Mouse (Mus musculus) hindbrain, postnatal 0 days (tissue): ENCODE data around the gene Brsk2. TPM values are rescaled to one million over a fixed set of nuclear protein-coding genes. Genes with fewer than 3 reads are reported as not detected.
"Not testable (repeated sequence)": the region's sequence is repeated elsewhere in the genome, so short reads cannot be mapped to it uniquely, and the experiment has no call there.

ENCODE experiments used
- ATAC-seq: fragments of 200-750 bp; cut with Nextera tagmentation; 2 replicates; pipeline ENCODE4 v1.8.0; 2017; ENCODE audit warnings: mild to moderate bottlenecking, moderate TSS enrichment, moderate library complexity
- DNase-seq: peaks from one replicate; pipeline ENCODE4 v3.0.0-alpha.2; 2015; ENCODE audit warnings: low spot score
- H3K27ac ChIP-seq: fragments of 300-500 bp; sonication (generic); 2 replicates; pipeline ENCODE4 v1.5.1; 2014; ENCODE audit warnings: mild to moderate bottlenecking
- H3K27me3 ChIP-seq: fragments of 300-500 bp; sonication (generic); 2 replicates; pipeline ENCODE4 v1.6.1; 2014; ENCODE audit warnings: low read length, mixed read lengths; ENCODE audit not compliant: insufficient read depth
- H3K36me3 ChIP-seq: fragments of 300-500 bp; sonication (generic); 2 replicates; pipeline ENCODE4 v1.6.1; 2014; ENCODE audit warnings: low read length, mixed read lengths; ENCODE audit not compliant: insufficient read depth
- H3K4me1 ChIP-seq: fragments of 300-500 bp; sonication (generic); 2 replicates; pipeline ENCODE4 v1.6.1; 2014; ENCODE audit warnings: antibody characterized with exemption, low read length, mixed read lengths; ENCODE audit not compliant: insufficient read depth
- H3K4me2 ChIP-seq: fragments of 300-500 bp; sonication (generic); 2 replicates; pipeline ENCODE4 v1.6.1; 2014; ENCODE audit warnings: low read depth, mild to moderate bottlenecking, low read length, moderate library complexity, mixed read lengths
- H3K4me3 ChIP-seq: fragments of 300-500 bp; sonication (generic); 2 replicates; pipeline ENCODE4 v1.5.1; 2014; ENCODE audit warnings: low read length
- H3K9ac ChIP-seq: fragments of 300-500 bp; sonication (generic); replicated peaks from 2 replicates; pipeline ENCODE4 v1.6.1; 2014; ENCODE audit warnings: mild to moderate bottlenecking, low read length, moderate library complexity, mixed read lengths
- H3K9me3 ChIP-seq: fragments of 300-500 bp; sonication (generic); 2 replicates; pipeline ENCODE4 v1.6.1; 2016; ENCODE audit warnings: low read length, mixed read lengths
- CTCF ChIP-seq: IDR thresholded peaks from 2 replicates; pipeline ENCODE4 v1.5.1; 2016; ENCODE audit warnings: antibody characterized with exemption, control low read depth, low read depth
- WGBS: fragments of 180-500 bp; shearing (Covaris S2); extraction: QIAGEN DNeasy Blood & Tissue Kit; methylation state at CpG from one replicate; pipeline ENCODE4 v1.1.7; 2014; 5-methylcytosine and 5-hydroxymethylcytosine counted together
- polyA plus RNA-seq: library from polyadenylated mRNA; unstranded; fragments of >200 nt; fragmentation: Nextera tagmentation; extraction: Ambion mirVana; gene quantifications from 2 replicates; pipeline ENCODE4 v1.2.1, GENCODE M21; 2015
- total RNA-seq: library from RNA; depleted of rRNA; stranded (reverse); fragments of >200 nt; gene quantifications from 2 replicates; pipeline ENCODE4 v1.2.3, GENCODE M21; 2014; rRNA removed

Gene Brsk2
- total RNA-seq (136 and 143 TPM in 2 replicates), polyA plus RNA-seq (17.9 and 18.0 TPM in 2 replicates)

DNA sequence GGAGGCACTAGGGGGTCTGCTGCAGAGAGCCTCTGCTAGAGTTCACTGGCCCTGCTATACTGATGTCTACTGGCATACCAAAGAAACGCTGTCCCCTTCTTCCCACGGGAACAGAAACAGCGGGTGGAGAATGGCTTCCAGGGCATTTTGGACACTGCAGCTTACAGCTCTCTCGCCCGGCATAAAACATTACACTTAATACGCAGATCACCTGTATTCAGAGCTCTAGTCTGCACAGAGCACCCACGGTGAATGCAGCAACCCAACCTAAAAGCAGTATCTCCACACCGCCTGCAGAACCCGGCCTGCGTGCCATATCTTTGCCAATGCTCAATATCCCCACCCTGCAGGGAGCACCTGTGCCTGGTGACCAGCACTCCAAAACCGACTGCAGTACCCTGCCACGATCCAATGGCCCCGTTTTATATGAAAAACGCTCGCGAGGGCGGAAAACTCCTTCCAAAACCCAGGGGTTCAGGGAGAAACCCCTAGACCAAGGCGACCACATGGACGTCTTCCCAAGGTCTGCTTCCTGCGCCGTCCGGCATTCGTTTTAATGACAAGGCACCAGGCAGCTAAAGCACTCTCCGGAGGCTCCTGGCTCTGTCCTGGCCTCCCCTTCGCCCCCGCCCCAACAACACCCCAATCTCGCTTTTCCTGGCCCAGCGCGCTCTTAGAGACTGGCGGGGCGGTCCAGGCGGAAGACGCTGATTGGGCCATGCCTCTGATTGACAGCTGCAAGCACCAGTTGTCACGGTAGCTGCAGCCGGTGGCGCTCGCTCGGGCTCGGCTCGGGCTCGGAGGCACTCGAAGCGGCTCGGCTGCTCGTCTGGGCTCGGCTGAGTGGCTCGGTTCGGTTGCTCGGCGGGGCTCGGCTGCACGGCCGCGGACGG, at the start of gene Brsk2:
TSS of gene Brsk2 (plus strand) at position 846 of the 893 bp plus-strand sequence.
- no peak for TF ChIP-seq CTCF
- H3K9me3 ChIP-seq, result no peaks in the 10 kb centered on the region
- no peaks in the 10 kb centered on the region for H3K36me3 ChIP-seq
- peak within 1 kb of the TSS; percentile 69 for H3K4me2 ChIP-seq
- H3K9ac ChIP-seq, result peak within 1 kb of the TSS; percentile 99
- H3K27me3 ChIP-seq, result no peaks in the 10 kb centered on the region
- DNase-seq (peak; percentile 98), ATAC-seq (peak; percentile 93)
- peak within 1 kb of the TSS; percentile 95 for H3K4me3 ChIP-seq
- H3K4me1 ChIP-seq, result peaks cover 36% of the 10 kb centered on the region
- peak within 1 kb of the TSS; percentile 99 for H3K27ac ChIP-seq
- whole genome bisulfite sequencing, result 1% methylated on average over 51 of the region's 55 CpGs

DNA sequence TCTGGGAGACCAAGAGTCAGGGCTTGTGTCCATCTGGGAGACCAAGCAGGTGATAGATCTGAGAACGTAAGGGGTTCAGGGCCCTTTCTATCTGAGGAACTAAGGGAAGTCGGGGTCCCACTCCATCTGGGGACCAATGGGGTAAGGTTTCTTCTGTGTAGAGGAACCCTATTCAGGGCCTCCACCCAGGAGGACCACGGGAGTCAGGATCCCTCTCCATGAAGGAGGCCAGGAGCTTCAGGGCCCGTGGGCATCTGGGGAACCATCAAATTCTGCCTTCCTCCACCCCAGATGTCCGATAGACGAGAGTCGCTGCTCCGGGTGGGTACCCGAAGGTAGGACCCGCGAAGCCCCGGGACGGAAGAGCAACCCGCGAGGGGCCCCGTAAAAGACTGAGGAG, 47.7 kb upstream of the Brsk2 start:
- WGBS, result under 1% methylated on average over 16 of the region's 16 CpGs
- Histone ChIP-seq H3K36me3 (no peaks in the 10 kb centered on the region), H3K4me3 (peak overlapping the region; percentile 85), H3K9me3 (no peaks in the 10 kb centered on the region), H3K4me1 (peaks cover 24% of the 10 kb centered on the region), H3K4me2 (peak overlapping the region; percentile 75), H3K27me3 (no peaks in the 10 kb centered on the region), H3K9ac (peak overlapping the region; percentile 86), H3K27ac (peak overlapping the region; percentile 79)
- ATAC-seq, result peak; percentile 43
- DNase-seq, result peak; percentile 12
- no peak for TF ChIP-seq CTCF

DNA sequence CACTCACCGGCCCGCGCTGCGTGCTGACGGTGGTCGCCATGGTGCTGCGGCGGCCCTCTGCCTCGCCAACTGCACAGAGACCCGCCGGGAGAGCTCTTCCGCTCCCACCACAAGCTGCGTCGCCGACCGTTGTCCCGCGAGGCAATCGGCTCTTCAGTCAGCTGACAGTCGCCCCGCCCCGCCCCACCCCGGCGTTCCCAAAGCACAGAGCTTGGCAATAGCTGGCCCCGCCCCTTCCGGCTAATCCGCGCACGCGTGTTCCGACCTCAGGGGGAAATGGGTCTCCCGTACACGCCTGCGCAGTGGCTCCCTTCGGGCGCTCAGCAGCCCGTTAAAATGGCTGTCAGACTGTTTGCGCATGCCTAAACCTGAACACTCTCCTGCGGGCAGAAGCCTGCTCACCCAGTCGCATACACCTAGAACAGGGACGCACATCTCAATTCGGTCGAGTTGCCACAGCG, 47.3 kb upstream of the Brsk2 start:
- peak; percentile 100 for DNase-seq
- Histone ChIP-seq H3K4me2 (peak overlapping the region; percentile 75), H3K9ac (peak overlapping the region; percentile 86), H3K4me1 (peaks cover 24% of the 10 kb centered on the region), H3K27ac (peak overlapping the region; percentile 79), H3K4me3 (peak overlapping the region; percentile 85), H3K9me3 (no peaks in the 10 kb centered on the region), H3K36me3 (no peaks in the 10 kb centered on the region), H3K27me3 (no peaks in the 10 kb centered on the region)
- no peak for TF ChIP-seq CTCF
- peak; percentile 98 for ATAC-seq
- WGBS, result 1% methylated on average over 44 of the region's 44 CpGs

DNA sequence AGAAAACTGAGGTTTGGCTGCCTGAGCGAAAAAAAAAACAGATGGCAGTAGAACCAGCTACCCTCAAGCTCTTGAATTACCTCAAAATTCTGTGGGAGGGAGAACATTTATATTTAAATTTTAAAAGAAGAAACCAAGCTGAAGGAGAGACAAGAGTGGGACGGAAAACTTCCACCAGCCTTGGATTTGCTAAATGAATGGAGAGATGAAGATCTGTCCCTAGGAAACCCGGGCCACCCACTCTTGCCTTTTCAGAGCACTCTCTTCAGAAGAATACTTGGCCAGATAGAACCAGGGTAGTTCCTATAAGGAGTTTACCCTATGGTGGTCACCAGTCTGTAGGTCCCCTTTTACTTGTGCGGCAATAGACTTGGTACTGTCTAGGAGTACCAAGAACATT, 46.8 kb upstream of the Brsk2 start:
- ATAC-seq (no peak), DNase-seq (no peak)
- Histone ChIP-seq H3K27me3 (no peaks in the 10 kb centered on the region), H3K4me2 (peak overlapping the region; percentile 75), H3K9me3 (no peaks in the 10 kb centered on the region), H3K27ac (peak overlapping the region; percentile 79), H3K4me3 (peak overlapping the region; percentile 85), H3K9ac (peak overlapping the region; percentile 86), H3K4me1 (peaks cover 24% of the 10 kb centered on the region), H3K36me3 (no peaks in the 10 kb centered on the region)
- no peak for TF ChIP-seq CTCF
- 67% methylated on average over 4 of the region's 4 CpGs for WGBS

GRCm38 (mm10) chr7:141908591-141908990, 41.0 kb upstream of the Brsk2 start:
- ATAC-seq (no peak), DNase-seq (peak; percentile 9)
- H3K4me3 ChIP-seq, result no peak overlapping the region
- no peak overlapping the region for H3K9ac ChIP-seq
- no peaks in the 10 kb centered on the region for H3K27me3 ChIP-seq
- WGBS, result 55% methylated on average over 6 of the region's 6 CpGs
- no peaks in the 10 kb centered on the region for H3K9me3 ChIP-seq
- no peak for TF ChIP-seq CTCF
- no peak overlapping the region for H3K27ac ChIP-seq
- no peaks in the 10 kb centered on the region for H3K36me3 ChIP-seq
- H3K4me1 ChIP-seq, result no peaks in the 10 kb centered on the region
- no peak overlapping the region for H3K4me2 ChIP-seq

- H3K27me3 ChIP-seq, result no peaks in the 10 kb centered on the region
- no peaks in the 10 kb centered on the region for H3K9me3 ChIP-seq
- H3K27ac ChIP-seq, result no peak overlapping the region
- 79% methylated on average over 3 of the region's 3 CpGs for WGBS
- H3K4me2 ChIP-seq, result no peak overlapping the region
- no peak overlapping the region for H3K4me3 ChIP-seq
- no peak for ATAC-seq
- H3K4me1 ChIP-seq, result no peaks in the 10 kb centered on the region
- TF ChIP-seq CTCF, result no peak
- H3K9ac ChIP-seq, result no peak overlapping the region
- H3K36me3 ChIP-seq, result no peaks in the 10 kb centered on the region
- no peak for DNase-seq
These were observed 38.2 kb upstream of the Brsk2 start for GRCm38 (mm10) chr7:141911305-141911704.

DNA sequence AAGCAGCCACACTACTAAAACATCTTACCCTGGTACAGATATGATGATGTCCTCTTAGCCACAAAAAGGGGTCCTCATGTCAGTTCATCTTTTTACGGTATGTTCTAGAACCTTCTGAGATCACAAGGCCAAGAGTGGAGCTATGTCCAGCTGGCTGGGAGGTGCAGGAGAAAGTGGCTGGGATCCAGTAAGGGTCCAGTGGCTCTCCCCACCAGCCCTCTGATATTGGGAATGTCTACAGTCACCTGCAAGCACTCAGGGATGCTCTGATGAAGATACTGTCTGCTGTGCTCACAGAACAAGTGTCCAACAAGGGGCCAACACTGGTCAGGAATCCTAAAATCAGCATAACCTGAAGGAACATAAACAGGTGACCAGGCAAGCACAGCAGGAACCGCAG, 31.1 kb upstream of the Brsk2 start, which contains the start of gene Tollip:
TSS of gene Tollip (minus strand) at position 101 of the 400 bp plus-strand sequence.
- H3K9ac ChIP-seq, result no peak within 1 kb of the TSS
- TF ChIP-seq CTCF, result no peak
- WGBS, result 98% methylated on average over 2 of the region's 2 CpGs
- no peaks in the 10 kb centered on the region for H3K4me1 ChIP-seq
- H3K4me3 ChIP-seq, result no peak within 1 kb of the TSS
- no peaks in the 10 kb centered on the region for H3K36me3 ChIP-seq
- ATAC-seq, result no peak
- no peaks in the 10 kb centered on the region for H3K9me3 ChIP-seq
- no peaks in the 10 kb centered on the region for H3K27me3 ChIP-seq
- H3K4me2 ChIP-seq, result no peak within 1 kb of the TSS
- no peak within 1 kb of the TSS for H3K27ac ChIP-seq
- no peak for DNase-seq

GRCm38 (mm10) chr7:141924121-141924520, 25.4 kb upstream of the Brsk2 start:
- not testable (repeated sequence) for DNase-seq, H3K9me3 ChIP-seq, H3K27me3 ChIP-seq, H3K4me1 ChIP-seq, H3K4me2 ChIP-seq, H3K9ac ChIP-seq, H3K27ac ChIP-seq, H3K36me3 ChIP-seq, ATAC-seq, H3K4me3 ChIP-seq
- WGBS, result 94% methylated on average over 17 of the region's 17 CpGs
